Mouse (Mus musculus) CH12.LX (cell line): ENCODE data around the gene H2-Eb1.

ENCODE experiments used
- CTCF ChIP-seq, 2 experiments: IDR thresholded peaks in 1 of 2; conservative IDR thresholded peaks in 1 of 2; 2 replicates each; pipeline ENCODE4 v1.5.1; 2011 to 2012; ENCODE audit warnings: low read depth in 2 of 2, low read length in 2 of 2, improper control_type of control experiment in 1 of 2, inconsistent platforms in 1 of 2, mild to moderate bottlenecking in 1 of 2, moderate library complexity in 1 of 2
- HCFC1 ChIP-seq: IDR thresholded peaks from 2 replicates; pipeline ENCODE4 v1.6.1; 2012; ENCODE audit warnings: low read depth, mild to moderate bottlenecking, inconsistent platforms, low read length, improper control_type of control experiment
- JUND ChIP-seq: conservative IDR thresholded peaks from 2 replicates; pipeline ENCODE4 v1.6.1; 2011; ENCODE audit warnings: low read depth, low read length, improper control_type of control experiment
- MAX ChIP-seq: IDR thresholded peaks from 2 replicates; pipeline ENCODE4 v1.6.1; 2011; ENCODE audit warnings: low read length, improper control_type of control experiment
- MAZ ChIP-seq: IDR thresholded peaks from 2 replicates; pipeline ENCODE4 v1.6.1; 2012; ENCODE audit warnings: low read depth, mild to moderate bottlenecking, inconsistent platforms, low read length, improper control_type of control experiment, moderate library complexity
- MXI1 ChIP-seq: IDR thresholded peaks from 2 replicates; pipeline ENCODE4 v1.6.1; 2011; ENCODE audit warnings: mild to moderate bottlenecking, low read depth, low read length, improper control_type of control experiment
- NRF1 ChIP-seq: IDR thresholded peaks from 2 replicates; pipeline ENCODE4 v1.6.1; 2014; ENCODE audit warnings: low read depth, mild to moderate bottlenecking, inconsistent platforms, low read length, improper control_type of control experiment, moderate library complexity
- POLR2A ChIP-seq: IDR thresholded peaks from 2 replicates; pipeline ENCODE4 v1.6.1; 2011; ENCODE audit warnings: low read depth, mild to moderate bottlenecking, improper control_type of control experiment, low read length
- POLR2AphosphoS2 ChIP-seq: IDR thresholded peaks from 2 replicates; pipeline ENCODE4 v1.6.1; 2011; ENCODE audit warnings: low read depth, low read length, improper control_type of control experiment
- RAD21 ChIP-seq: IDR thresholded peaks from 2 replicates; pipeline ENCODE4 v1.6.1; 2011; ENCODE audit warnings: low read depth, mild to moderate bottlenecking, low read length, improper control_type of control experiment, moderate library complexity
- TCF12 ChIP-seq: IDR thresholded peaks from 2 replicates; pipeline ENCODE4 v1.6.1; 2014; ENCODE audit warnings: low read depth, mild to moderate bottlenecking, inconsistent platforms, low read length, improper control_type of control experiment

DNA sequence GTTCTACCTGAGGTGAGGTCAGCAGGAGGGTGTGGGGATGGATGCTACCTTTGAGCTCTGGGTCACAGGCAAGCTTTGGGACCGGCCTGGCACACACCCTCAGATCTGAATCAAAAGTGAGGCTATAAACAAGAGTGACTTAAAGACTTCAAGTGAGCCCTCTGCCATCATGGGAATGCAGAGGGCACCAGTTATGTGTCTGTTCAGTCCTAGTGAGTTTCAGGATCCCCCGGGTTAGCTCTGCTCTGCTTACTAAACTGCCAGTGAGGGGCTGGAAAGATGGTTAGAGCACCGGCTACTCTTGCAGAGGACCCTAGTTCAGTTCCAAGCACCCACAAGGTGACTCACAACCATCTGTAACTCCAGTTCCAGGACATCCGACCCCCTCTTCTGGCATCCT, 13.1 kb upstream of the H2-Eb1 start:
- TF ChIP-seq JUND (no peak), CTCF (conservative IDR thresholded peaks at IDR 0.05 in 1 of 2, IDR thresholded peaks at IDR 0.05 in 1 of 2; ENCODE audit: low read depth in 2 of 2, low read length in 2 of 2) (no peak), TCF12 (no peak), POLR2A (no peak), MXI1 (no peak), MAZ (no peak), RAD21 (no peak), POLR2AphosphoS2 (no peak), HCFC1 (no peak), NRF1 (no peak), MAX (no peak)
